Mouse (Mus musculus): Measurements from ENCODE around the gene Rnf5. TPM values are rescaled to one million over a fixed set of nuclear protein-coding genes. Genes with fewer than 3 reads are reported as not detected.

The Rnf5 gene
- 226 and 258 TPM in 2 replicates for polyA plus RNA-seq (2012; rRNA removed)

GRCm38 (mm10) chr17:34603375-34604060 is at the start of gene Rnf5:
Gene Rnf5 (minus strand): TSS chr17:34603690.

GRCm38 (mm10) chr17:34646906-34647787 is 43.7 kb upstream of the Rnf5 start, which contains the start of gene Atf6b:
Gene Atf6b (plus strand): TSS chr17:34647146.

GRCm38 (mm10) chr17:34644608-34645007 is 41.1 kb upstream of the Rnf5 start, which contains the start of gene Fkbpl:
Gene Fkbpl (plus strand): TSS chr17:34644764.

GRCm38 (mm10) chr17:34629221-34629751 is 25.8 kb upstream of the Rnf5 start, which contains the start of gene Prrt1:
Gene Prrt1 (plus strand): TSS chr17:34629533.

GRCm38 (mm10) chr17:34627943-34628643 is 24.6 kb upstream of the Rnf5 start, which contains the start of gene Ppt2:
Gene Ppt2 (minus strand): TSS chr17:34628510.

GRCm38 (mm10) chr17:34615871-34616270 is 12.4 kb upstream of the Rnf5 start, which contains the start of gene Egfl8:
Gene Egfl8 (minus strand): TSS chr17:34615971.

GRCm38 (mm10) chr17:34604061-34604508 is 595 bp upstream of the Rnf5 start, which contains the start of gene Agpat1:
Gene Agpat1 (plus strand): TSS chr17:34604262.

GRCm38 (mm10) chr17:34597566-34598095 is 5.9 kb downstream of the Rnf5 start, which contains the start of gene Ager:
Gene Ager (plus strand): TSS chr17:34597862.

GRCm38 (mm10) chr17:34591029-34591993 is 12.2 kb downstream of the Rnf5 start, which contains the start of gene Pbx2:
Gene Pbx2 (plus strand): TSS chr17:34591266.

GRCm38 (mm10) chr17:34589681-34590101 is 13.8 kb downstream of the Rnf5 start, which contains the start of gene Gpsm3:
Gene Gpsm3 (plus strand): TSS chr17:34589806.

GRCm38 (mm10) chr17:34564003-34564421 is 39.5 kb downstream of the Rnf5 start, which contains the start of gene Notch4:
Gene Notch4 (plus strand): TSS chr17:34564268.

Other genes starting within 250 kb of the Rnf5 start
- gene Btnl2, start 248.9 kb downstream of the Rnf5 start, polyA plus RNA-seq (2012; rRNA removed), result 0.03 and 0.05 TPM in 2 replicates
- not detected in 2 replicates for gene Btnl1, start 226.6 kb downstream of the Rnf5 start, polyA plus RNA-seq (2012; rRNA removed)
- gene BC051142, start 204.9 kb downstream of the Rnf5 start, polyA plus RNA-seq (2012; rRNA removed), result 10.5 and 11.5 TPM in 2 replicates
- gene Btnl4, start 126.4 kb downstream of the Rnf5 start, polyA plus RNA-seq (2012; rRNA removed), result not detected in 2 replicates
- not detected in 2 replicates for gene Btnl6, start 86.3 kb downstream of the Rnf5 start, polyA plus RNA-seq (2012; rRNA removed)
- 11.9 and 13.3 TPM in 2 replicates for gene Notch4, start 39.4 kb downstream of the Rnf5 start, polyA plus RNA-seq (2012; rRNA removed)
- 3.4 and 4.3 TPM in 2 replicates for gene Gpsm3, start 13.9 kb downstream of the Rnf5 start, polyA plus RNA-seq (2012; rRNA removed)
- gene Pbx2, start 12.4 kb downstream of the Rnf5 start, polyA plus RNA-seq (2012; rRNA removed), result 104 and 106 TPM in 2 replicates
- 8.7 and 9.9 TPM in 2 replicates for gene Ager, start 5.8 kb downstream of the Rnf5 start, polyA plus RNA-seq (2012; rRNA removed)
- gene Agpat1, start 572 bp upstream of the Rnf5 start, polyA plus RNA-seq (2012; rRNA removed), result 172 and 183 TPM in 2 replicates
- 9.5 and 13.6 TPM in 2 replicates for gene Egfl8, start 12.3 kb upstream of the Rnf5 start, polyA plus RNA-seq (2012; rRNA removed)
- gene Ppt2, start 24.8 kb upstream of the Rnf5 start, polyA plus RNA-seq (2012; rRNA removed), result 25.5 and 27.9 TPM in 2 replicates
- gene Prrt1, start 25.8 kb upstream of the Rnf5 start, polyA plus RNA-seq (2012; rRNA removed), result 44.9 and 49.4 TPM in 2 replicates
- gene Fkbpl, start 41.1 kb upstream of the Rnf5 start, polyA plus RNA-seq (2012; rRNA removed), result 5.3 and 5.5 TPM in 2 replicates
- 107 and 109 TPM in 2 replicates for gene Atf6b, start 43.5 kb upstream of the Rnf5 start, polyA plus RNA-seq (2012; rRNA removed)
- 0.34 and 0.75 TPM in 2 replicates for gene Tnxb, start 66.8 kb upstream of the Rnf5 start, polyA plus RNA-seq (2012; rRNA removed)
- gene C4b, start 140.2 kb upstream of the Rnf5 start, polyA plus RNA-seq (2012; rRNA removed), result 0.23 and 0.74 TPM in 2 replicates
- gene Cyp21a1, start 200.9 kb upstream of the Rnf5 start, polyA plus RNA-seq (2012; rRNA removed), result 0.04 TPM in 1 of 2 replicates, not detected in the other
- gene Stk19, start 233.3 kb upstream of the Rnf5 start, polyA plus RNA-seq (2012; rRNA removed), result 68.6 and 70.2 TPM in 2 replicates
- 84.5 and 86.1 TPM in 2 replicates for gene Dxo, start 233.3 kb upstream of the Rnf5 start, polyA plus RNA-seq (2012; rRNA removed)
- 102 and 104 TPM in 2 replicates for gene Skiv2l, start 246.5 kb upstream of the Rnf5 start, polyA plus RNA-seq (2012; rRNA removed)
- 74.4 and 75.2 TPM in 2 replicates for gene Nelfe, start 246.7 kb upstream of the Rnf5 start, polyA plus RNA-seq (2012; rRNA removed)